Mouse (Mus musculus) yolk sac, embryonic 10.5 days (tissue): ENCODE data around the gene Zdhhc1.

Experiments used
- DNase-seq: peaks from one replicate; pipeline ENCODE4 v3.0.0-alpha.2; 2017; ENCODE audit warnings: low spot score

Zdhhc1 gene

GRCm38 (mm10) chr8:105476628-105477413, 19.9 kb downstream of the Zdhhc1 start:
- peak; percentile 47 for DNase-seq

GRCm38 (mm10) chr8:105476161-105476560, 20.5 kb downstream of the Zdhhc1 start:
- no peak for DNase-seq

GRCm38 (mm10) chr8:105475742-105476141, 21.0 kb downstream of the Zdhhc1 start:
- no peak for DNase-seq

- no peak for DNase-seq
Observed at GRCm38 (mm10) chr8:105475254-105475653, 21.4 kb downstream of the Zdhhc1 start.

GRCm38 (mm10) chr8:105474680-105475079, 22.0 kb downstream of the Zdhhc1 start:
- no peak for DNase-seq

- DNase-seq: peak; percentile 60
Observed at GRCm38 (mm10) chr8:105473816-105474606, 22.7 kb downstream of the Zdhhc1 start.

GRCm38 (mm10) chr8:105472983-105473382, 23.7 kb downstream of the Zdhhc1 start:
- DNase-seq: no peak

GRCm38 (mm10) chr8:105472414-105472932, 24.2 kb downstream of the Zdhhc1 start:
- no peak for DNase-seq

GRCm38 (mm10) chr8:105471314-105472015, 25.2 kb downstream of the Zdhhc1 start, which contains the start of gene Tppp3:
Tppp3 (minus strand) TSS chr8:105471526.
- DNase-seq: peak; percentile 95

- no peak for DNase-seq
Observed at GRCm38 (mm10) chr8:105470681-105471313, 25.9 kb downstream of the Zdhhc1 start.

GRCm38 (mm10) chr8:105470262-105470661, 26.4 kb downstream of the Zdhhc1 start:
- no peak for DNase-seq

GRCm38 (mm10) chr8:105469816-105470215, 26.9 kb downstream of the Zdhhc1 start:
- DNase-seq: no peak

- no peak for DNase-seq
Observed at GRCm38 (mm10) chr8:105469041-105469695, 27.5 kb downstream of the Zdhhc1 start.

GRCm38 (mm10) chr8:105468002-105468720, 28.5 kb downstream of the Zdhhc1 start:
- DNase-seq: no peak

- DNase-seq: no peak
Observed at GRCm38 (mm10) chr8:105467396-105467985, 29.2 kb downstream of the Zdhhc1 start.

- no peak for DNase-seq
Observed at GRCm38 (mm10) chr8:105466700-105467291, 29.9 kb downstream of the Zdhhc1 start.

- DNase-seq: no peak
Observed at GRCm38 (mm10) chr8:105466246-105466645, 30.5 kb downstream of the Zdhhc1 start.

- no peak for DNase-seq
Observed at GRCm38 (mm10) chr8:105464595-105464994, 32.1 kb downstream of the Zdhhc1 start.

- DNase-seq: no peak
Observed at GRCm38 (mm10) chr8:105461085-105461803, 35.5 kb downstream of the Zdhhc1 start.
